Mouse (Mus musculus) limb, embryonic 10.5 days (tissue): Measurements from ENCODE around the gene Sgcb. TPM values are rescaled to one million over a fixed set of nuclear protein-coding genes. Genes with fewer than 3 reads are reported as not detected.
"Not testable (repeated sequence)": the region's sequence is repeated elsewhere in the genome, so short reads cannot be mapped to it uniquely, and the experiment has no call there.

Source experiments
- DNase-seq: peaks from one replicate; pipeline ENCODE4 v3.0.0-alpha.2; 2017; ENCODE audit warnings: low spot score
- H3K27ac ChIP-seq: fragments of 300-500 bp; sonication (generic); 2 replicates; pipeline ENCODE4 v1.5.1; 2016; ENCODE audit warnings: mild to moderate bottlenecking
- H3K27me3 ChIP-seq: fragments of 300-500 bp; sonication (generic); 2 replicates; pipeline ENCODE4 v1.6.1; 2016; ENCODE audit warnings: low read depth, mild to moderate bottlenecking; ENCODE audit not compliant: poor library complexity, severe bottlenecking
- H3K36me3 ChIP-seq: fragments of 300-500 bp; sonication (generic); 2 replicates; pipeline ENCODE4 v1.6.1; 2016; ENCODE audit warnings: mild to moderate bottlenecking, moderate library complexity
- H3K4me1 ChIP-seq: fragments of 300-500 bp; sonication (generic); 2 replicates; pipeline ENCODE4 v1.6.1; 2016
- H3K4me3 ChIP-seq: fragments of 300-500 bp; sonication (generic); 2 replicates; pipeline ENCODE4 v1.5.1; 2016; ENCODE audit warnings: mild to moderate bottlenecking, moderate library complexity
- H3K9me3 ChIP-seq: fragments of 300-500 bp; sonication (generic); replicated peaks from 2 replicates; pipeline ENCODE4 v1.6.1; 2016; ENCODE audit warnings: mild to moderate bottlenecking
- WGBS: fragments of 180-500 bp; shearing (Covaris S2); methylation state at CpG from one replicate; pipeline ENCODE4 v1.1.7; 2016; 5-methylcytosine and 5-hydroxymethylcytosine counted together
- polyA plus RNA-seq: library from polyadenylated mRNA; unstranded; fragments of >200 nt; fragmentation: Nextera tagmentation; extraction: Ambion mirVana; gene quantifications from 2 replicates; pipeline ENCODE4 v1.2.1, GENCODE M21; 2016

Gene Sgcb
- polyA plus RNA-seq, 1 experiment from 2014 or later, result 26.5 TPM

- H3K36me3 ChIP-seq, result no peaks in the 10 kb centered on the region
- 71% methylated on average over 3 of the region's 3 CpGs for WGBS
- H3K9me3 ChIP-seq, result no peaks in the 10 kb centered on the region
- no peak overlapping the region for H3K27ac ChIP-seq
- no peak overlapping the region for H3K4me3 ChIP-seq
- no peaks in the 10 kb centered on the region for H3K4me1 ChIP-seq
- no peaks in the 10 kb centered on the region for H3K27me3 ChIP-seq
- no peak for DNase-seq
These were observed 60.5 kb downstream of the Sgcb start for GRCm38 (mm10) chr5:73587119-73587518.

GRCm38 (mm10) chr5:73586597-73586996 lies 61.0 kb downstream of the Sgcb start:
- no peak for DNase-seq
- Histone ChIP-seq H3K4me3 (no peak overlapping the region), H3K9me3 (no peaks in the 10 kb centered on the region), H3K27me3 (no peaks in the 10 kb centered on the region), H3K4me1 (no peaks in the 10 kb centered on the region), H3K27ac (no peak overlapping the region), H3K36me3 (no peaks in the 10 kb centered on the region)
- WGBS, result 81% methylated on average over 4 of the region's 4 CpGs

DNA sequence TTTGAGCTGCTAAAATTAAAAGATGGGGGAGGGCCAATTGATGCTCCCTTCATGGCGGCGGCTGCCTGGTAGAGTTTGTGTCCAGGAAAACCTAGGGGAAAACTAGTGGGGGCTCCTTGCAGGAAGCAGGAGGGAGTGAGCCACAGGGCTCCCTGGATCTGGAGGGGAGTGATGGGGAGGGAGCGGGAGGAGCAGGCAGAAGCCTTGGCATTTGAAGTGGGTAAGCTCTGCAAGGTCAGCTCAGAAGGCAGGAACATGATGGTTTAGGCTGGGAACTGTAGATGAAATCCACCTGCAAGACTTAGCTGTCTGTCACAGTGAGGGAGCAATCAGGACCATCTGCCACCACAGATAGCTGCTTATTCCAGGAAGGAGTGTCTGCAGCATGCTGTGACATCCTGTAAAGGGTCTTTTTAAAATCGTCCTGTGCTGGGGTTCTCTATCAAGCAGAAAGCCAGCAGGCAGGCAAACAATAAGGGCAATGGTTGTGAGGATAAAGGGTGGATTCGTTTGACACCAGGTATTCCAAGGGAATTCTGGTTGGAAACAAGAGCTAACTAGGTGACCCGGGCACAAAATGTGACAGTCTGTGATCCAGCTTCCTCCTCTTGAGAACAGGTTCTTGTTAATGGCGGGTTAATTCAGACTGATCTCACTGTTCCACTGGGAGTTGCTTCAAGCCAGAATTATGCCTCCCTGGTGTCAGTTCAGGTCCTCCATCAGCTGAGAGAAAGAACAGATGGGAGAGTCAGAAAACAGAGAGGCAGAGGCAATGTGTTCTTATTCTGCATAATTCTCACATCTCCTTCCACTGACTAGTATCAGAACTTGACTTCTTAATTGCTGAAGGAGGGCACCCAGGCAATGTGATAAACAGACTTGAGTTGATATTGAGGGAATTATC lies 62.1 kb downstream of the Sgcb start:
- Histone ChIP-seq H3K27ac (no peak overlapping the region), H3K4me3 (no peak overlapping the region), H3K9me3 (no peaks in the 10 kb centered on the region), H3K4me1 (no peaks in the 10 kb centered on the region), H3K36me3 (no peaks in the 10 kb centered on the region), H3K27me3 (no peaks in the 10 kb centered on the region)
- WGBS, result 41% methylated on average over 7 of the region's 7 CpGs
- no peak for DNase-seq

GRCm38 (mm10) chr5:73584011-73584410 lies 63.6 kb downstream of the Sgcb start:
- not testable (repeated sequence) for H3K4me3 ChIP-seq, H3K4me1 ChIP-seq, DNase-seq, H3K27ac ChIP-seq, H3K9me3 ChIP-seq, H3K27me3 ChIP-seq, H3K36me3 ChIP-seq
- WGBS, result 91% methylated on average over 6 of the region's 6 CpGs

Other genes with a start within 250 kb of the Sgcb start
- not detected in 2 replicates for gene Cwh43, start 241.7 kb downstream of the Sgcb start, polyA plus RNA-seq
- gene Dcun1d4, start 166.8 kb downstream of the Sgcb start, polyA plus RNA-seq, result 43.8 and 44.0 TPM in 2 replicates
- 0.04 TPM in 1 of 2 replicates, not detected in the other for gene Lrrc66, start 15.3 kb downstream of the Sgcb start, polyA plus RNA-seq
- gene Spata18, start 3.6 kb upstream of the Sgcb start, polyA plus RNA-seq, result 1.5 and 2.1 TPM in 2 replicates